ENCODE assay signal across 9 mouse cellular contexts in the genomic region with DNA sequence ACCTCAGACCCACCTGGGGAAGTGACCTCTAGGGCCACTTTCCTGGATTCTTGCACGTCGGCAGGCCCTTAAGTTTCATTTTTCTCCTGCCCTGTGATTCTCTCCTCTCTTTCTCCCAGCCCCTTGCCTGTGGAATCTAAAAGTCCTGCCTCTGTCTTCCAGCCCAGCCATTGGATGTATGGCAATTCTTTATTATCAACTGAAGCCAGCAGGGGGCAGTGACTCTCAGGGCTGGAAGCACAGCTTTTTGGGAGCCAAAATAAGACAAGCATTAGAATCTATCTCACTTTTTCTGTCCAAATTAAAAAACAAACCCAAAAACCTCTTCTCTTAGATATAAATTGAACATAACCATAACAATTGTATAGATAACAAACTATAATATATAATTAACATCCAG. TPM values are rescaled to one million over a fixed set of nuclear protein-coding genes. Genes with fewer than 3 reads are reported as not detected.
A peak's percentile ranks its signal among the peaks of the same experiment; 100 is the strongest.
DNase-seq lines count a peak whose midpoint lies in the region; ATAC-seq and TF ChIP-seq lines count a peak whose summit lies in the region.
"Had no signal": no experiment of that assay in that cellular context is flagged by ENCODE, and none has a peak within 500 bp of the region (broad histone marks: within the 10 kb centered on the region; RNA-seq: fewer than 3 reads in every experiment).

No protein-coding gene starts in this region.

- H3K4me3 ChIP-seq in heart, postnatal 0 days (ENCODE audit: low read depth, low read length) = no peak overlapping the region
- H3K4me3 ChIP-seq in heart, embryonic 10.5 days = no peak overlapping the region
- no peak overlapping the region for H3K4me3 ChIP-seq in liver, postnatal 0 days (ENCODE audit: low read depth, low read length)

- H3K36me3 ChIP-seq in heart, postnatal 0 days (replicated peaks; ENCODE audit: control insufficient read depth, insufficient read depth, low read length) = peaks cover 85% of the 10 kb centered on the region
- peaks cover 94% of the 10 kb centered on the region for H3K36me3 ChIP-seq in heart, embryonic 10.5 days
- peaks cover 79% of the 10 kb centered on the region for H3K36me3 ChIP-seq in liver, postnatal 0 days (replicated peaks; ENCODE audit: insufficient read depth, low read length)

- H3K27ac ChIP-seq in heart, postnatal 0 days (ENCODE audit: low read depth) = no peak overlapping the region
- no peak overlapping the region for H3K27ac ChIP-seq in heart, embryonic 10.5 days
- no peak overlapping the region for H3K27ac ChIP-seq in liver, postnatal 0 days (ENCODE audit: low read depth)
- H3K27ac ChIP-seq: macrophage had no signal

- ATAC-seq in heart, postnatal 0 days (ENCODE audit: insufficient read depth, low read depth) = no peak
- no peak for ATAC-seq in liver, postnatal 0 days
- ATAC-seq in frontal cortex, adult (ENCODE audit: low TSS enrichment) = no peak

- no peak overlapping the region for H3K9ac ChIP-seq in heart, postnatal 0 days (replicated peaks; ENCODE audit: low read depth, low read length)
- no peak overlapping the region for H3K9ac ChIP-seq in liver, postnatal 0 days (replicated peaks)

- 81% methylated on average over 2 of the region's 2 CpGs for WGBS in heart, postnatal 0 days
- 82% methylated on average over 2 of the region's 2 CpGs for WGBS in heart, embryonic 10.5 days
- 93% methylated on average over 2 of the region's 2 CpGs for WGBS in liver, postnatal 0 days (ENCODE audit: insufficient replicate concordance)

- H3K4me1 ChIP-seq in heart, postnatal 0 days (ENCODE audit: control insufficient read depth, insufficient read depth) = no peaks in the 10 kb centered on the region
- no peaks in the 10 kb centered on the region for H3K4me1 ChIP-seq in heart, embryonic 10.5 days
- H3K4me1 ChIP-seq in liver, postnatal 0 days (ENCODE audit: insufficient read depth) = no peaks in the 10 kb centered on the region

- no peaks in the 10 kb centered on the region for H3K27me3 ChIP-seq in heart, postnatal 0 days (ENCODE audit: control insufficient read depth, insufficient read depth, low read length)
- no peaks in the 10 kb centered on the region for H3K27me3 ChIP-seq in heart, embryonic 10.5 days (ENCODE audit: insufficient read depth, poor library complexity, severe bottlenecking)
- no peaks in the 10 kb centered on the region for H3K27me3 ChIP-seq in liver, postnatal 0 days (ENCODE audit: insufficient read depth, low read length)

- no peaks in the 10 kb centered on the region for H3K9me3 ChIP-seq in heart, postnatal 0 days (replicated peaks; ENCODE audit: control insufficient read depth, low read length)
- no peaks in the 10 kb centered on the region for H3K9me3 ChIP-seq in heart, embryonic 10.5 days
- no peaks in the 10 kb centered on the region for H3K9me3 ChIP-seq in liver, postnatal 0 days (ENCODE audit: low read length)

- H3K4me2 ChIP-seq in heart, postnatal 0 days (ENCODE audit: low read depth, low read length) = no peak overlapping the region
- H3K4me2 ChIP-seq in liver, postnatal 0 days (ENCODE audit: low read depth, low read length) = no peak overlapping the region

- no peak for TF ChIP-seq EP300 in heart, postnatal 0 days (IDR thresholded peaks at IDR 0.05; ENCODE audit: low read depth)
- no peak for TF ChIP-seq EP300 in liver, postnatal 0 days (IDR thresholded peaks at IDR 0.05; ENCODE audit: low read depth)

- TF ChIP-seq CTCF in heart, postnatal 0 days (IDR thresholded peaks at IDR 0.05; ENCODE audit: low read depth) = peak; percentile 70
- peak; percentile 69 for TF ChIP-seq CTCF in liver, postnatal 0 days (IDR thresholded peaks at IDR 0.05; ENCODE audit: low read depth)

- DNase-seq in heart, postnatal 0 days (ENCODE audit: low spot score) = peak; percentile 28
- no peak for DNase-seq in heart, embryonic 10.5 days (ENCODE audit: low spot score)
- DNase-seq in spleen, adult 12 weeks (ENCODE audit: low spot score) = peak; percentile 8
- DNase-seq in spleen, postnatal 36 days (ENCODE audit: low spot score in 2 of 2) = no peak
- DNase-seq in c-Kit-positive CD71-positive TER-119-positive erythroid progenitor cells, embryonic 14.5 days (ENCODE audit: low spot score) = peak; percentile 41
- peak; percentile 49 for DNase-seq in liver, postnatal 0 days
- no peak for DNase-seq in ovary, adult 18-20 months (ENCODE audit: low spot score)

RNA-seq across cellular contexts. Expression of a gene that starts 39.8 kb away (rescaled TPM):
- total RNA-seq in heart, postnatal 0 days (2014; rRNA removed; ENCODE audit: low replicate concordance) = 16.6 and 18.3 TPM in 2 replicates
- polyA plus RNA-seq in heart, postnatal 0 days (2015; fragmentation: Nextera tagmentation; extraction: Ambion mirVana) = 19.6 and 20.5 TPM in 2 replicates
- polyA plus RNA-seq in heart, embryonic 10.5 days (2016; fragmentation: Nextera tagmentation; extraction: Ambion mirVana) = 39.0 and 39.8 TPM in 2 replicates
- 12.3 and 13.8 TPM in 2 replicates for polyA plus RNA-seq in liver, postnatal 0 days (2015; fragmentation: Nextera tagmentation; extraction: Ambion mirVana)

RNA-seq across cellular contexts. Expression of a gene that starts 39.9 kb away (rescaled TPM):
- total RNA-seq in heart, postnatal 0 days (2014; rRNA removed; ENCODE audit: low replicate concordance) = 758 and 991 TPM in 2 replicates
- 1,182 and 1,364 TPM in 2 replicates for polyA plus RNA-seq in heart, postnatal 0 days (2015; fragmentation: Nextera tagmentation; extraction: Ambion mirVana)
- polyA plus RNA-seq in heart, embryonic 10.5 days (2016; fragmentation: Nextera tagmentation; extraction: Ambion mirVana) = 1,777 and 2,791 TPM in 2 replicates
- polyA plus RNA-seq in liver, postnatal 0 days (2015; fragmentation: Nextera tagmentation; extraction: Ambion mirVana) = 8.1 and 8.3 TPM in 2 replicates
- polyA plus RNA-seq: macrophage had no signal

RNA-seq across cellular contexts. Expression of a gene that starts 41.9 kb away (rescaled TPM):
- 33.5 and 34.7 TPM in 2 replicates for total RNA-seq in heart, postnatal 0 days (2014; rRNA removed; ENCODE audit: low replicate concordance)
- 7.5 and 8.3 TPM in 2 replicates for polyA plus RNA-seq in heart, postnatal 0 days (2015; fragmentation: Nextera tagmentation; extraction: Ambion mirVana)
- 15.3 and 19.3 TPM in 2 replicates for polyA plus RNA-seq in heart, embryonic 10.5 days (2016; fragmentation: Nextera tagmentation; extraction: Ambion mirVana)
- 3.8 and 4.1 TPM in 2 replicates for polyA plus RNA-seq in liver, postnatal 0 days (2015; fragmentation: Nextera tagmentation; extraction: Ambion mirVana)

Comparison
In these comparisons a context has a peak if more than half of its experiments do, and no peak if none do; other contexts are left out.
1. DNase-seq: peak in heart, postnatal 0 days (single experiment), spleen, adult 12 weeks (single experiment), c-Kit-positive CD71-positive TER-119-positive erythroid progenitor cells, embryonic 14.5 days (single experiment) and liver, postnatal 0 days (single experiment); none in heart, embryonic 10.5 days (single experiment), spleen, postnatal 36 days (0 of 2) and ovary, adult 18-20 months (single experiment).
2. RNA of a gene that starts 39.9 kb away (polyA plus RNA-seq): 1,777 to 2,791 TPM in heart, embryonic 10.5 days and 1,182 to 1,364 TPM in heart, postnatal 0 days; 8.1 to 8.3 TPM in liver, postnatal 0 days; every median in the first group is over 100 times any median in the second.